Mouse (Mus musculus) embryonic facial prominence, embryonic 14.5 days (tissue): Measurements from ENCODE around the gene Spaca4. TPM values are rescaled to one million over a fixed set of nuclear protein-coding genes. Genes with fewer than 3 reads are reported as not detected.

Experiments
- ATAC-seq: fragments of 200-750 bp; cut with Nextera tagmentation; 2 replicates; pipeline ENCODE4 v1.8.0; 2017; ENCODE audit warnings: low read depth, moderate number of reproducible peaks, moderate TSS enrichment
- DNase-seq: peaks from one replicate; pipeline ENCODE4 v3.0.0-alpha.2; 2015; ENCODE audit warnings: low spot score
- H3K27ac ChIP-seq: fragments of 300-500 bp; sonication (generic); replicated peaks from 2 replicates; pipeline ENCODE4 v1.5.1; 2014; ENCODE audit warnings: low read depth, mild to moderate bottlenecking, low read length, moderate library complexity
- H3K27me3 ChIP-seq: fragments of 300-500 bp; sonication (generic); replicated peaks from 2 replicates; pipeline ENCODE4 v1.6.1; 2014; ENCODE audit warnings: low read length; ENCODE audit not compliant: control insufficient read depth, insufficient read depth
- H3K36me3 ChIP-seq: fragments of 300-500 bp; sonication (generic); 2 replicates; pipeline ENCODE4 v1.6.1; 2014; ENCODE audit warnings: low read length, mixed read lengths; ENCODE audit not compliant: control insufficient read depth, insufficient read depth
- H3K4me1 ChIP-seq: fragments of 300-500 bp; sonication (generic); 2 replicates; pipeline ENCODE4 v1.6.1; 2014; ENCODE audit warnings: antibody characterized with exemption, low read length; ENCODE audit not compliant: control insufficient read depth, insufficient read depth
- H3K4me2 ChIP-seq: fragments of 300-500 bp; sonication (generic); 2 replicates; pipeline ENCODE4 v1.6.1; 2014; ENCODE audit warnings: low read depth, mild to moderate bottlenecking, low read length, moderate library complexity, mixed read lengths
- H3K4me3 ChIP-seq: fragments of 300-500 bp; sonication (generic); 2 replicates; pipeline ENCODE4 v1.5.1; 2014; ENCODE audit warnings: low read depth, mild to moderate bottlenecking, low read length
- H3K9ac ChIP-seq: fragments of 300-500 bp; sonication (generic); 2 replicates; pipeline ENCODE4 v1.6.1; 2014; ENCODE audit warnings: low read depth, mild to moderate bottlenecking, low read length, moderate library complexity, mixed read lengths
- H3K9me3 ChIP-seq: fragments of 300-500 bp; sonication (generic); 2 replicates; pipeline ENCODE4 v1.6.1; 2016; ENCODE audit warnings: low read length; ENCODE audit not compliant: control insufficient read depth
- WGBS: fragments of 180-500 bp; shearing (Covaris S2); extraction: QIAGEN DNeasy Blood & Tissue Kit; methylation state at CpG from one replicate; pipeline ENCODE4 v1.1.7; 2014; 5-methylcytosine and 5-hydroxymethylcytosine counted together
- polyA plus RNA-seq: library from polyadenylated mRNA; unstranded; fragments of >200 nt; fragmentation: Nextera tagmentation; extraction: Ambion mirVana; gene quantifications from 2 replicates; pipeline ENCODE4 v1.2.1, GENCODE M21; 2014

Gene Spaca4
- polyA plus RNA-seq, 1 experiment from 2014 or later, result not detected

DNA sequence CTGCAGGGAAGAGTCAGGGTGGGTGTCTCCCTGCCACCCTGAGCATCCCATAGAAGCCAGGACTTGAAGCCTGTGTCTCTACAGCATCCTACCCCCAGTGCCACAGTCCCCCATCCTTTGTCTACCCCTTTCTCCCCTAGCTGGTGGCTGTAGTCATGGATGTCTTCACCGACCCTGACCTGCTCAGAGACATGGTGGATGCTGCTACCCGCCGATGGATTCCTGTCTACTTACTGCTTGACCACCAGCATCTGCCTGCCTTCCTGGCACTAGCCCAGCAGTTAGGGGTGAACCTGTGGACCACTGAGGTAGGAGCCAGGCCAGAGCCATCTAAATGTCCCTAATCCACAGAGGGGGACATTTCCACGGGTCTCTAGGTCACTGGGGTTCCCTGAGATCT, 2.3 kb downstream of the Spaca4 start:
- H3K4me1 ChIP-seq, result peaks cover 3% of the 10 kb centered on the region
- H3K9me3 ChIP-seq, result no peaks in the 10 kb centered on the region
- H3K27ac ChIP-seq, result no peak overlapping the region
- no peak overlapping the region for H3K9ac ChIP-seq
- 76% methylated on average over 4 of the region's 4 CpGs for WGBS
- H3K36me3 ChIP-seq, result peaks cover 79% of the 10 kb centered on the region
- ATAC-seq (no peak), DNase-seq (no peak)
- no peak overlapping the region for H3K4me2 ChIP-seq
- H3K27me3 ChIP-seq, result no peaks in the 10 kb centered on the region
- H3K4me3 ChIP-seq, result no peak overlapping the region

- peaks cover 3% of the 10 kb centered on the region for H3K4me1 ChIP-seq
- no peaks in the 10 kb centered on the region for H3K9me3 ChIP-seq
- H3K9ac ChIP-seq, result no peak overlapping the region
- no peaks in the 10 kb centered on the region for H3K27me3 ChIP-seq
- H3K4me3 ChIP-seq, result no peak overlapping the region
- ATAC-seq, result no peak
- no peak for DNase-seq
- H3K4me2 ChIP-seq, result no peak overlapping the region
- H3K27ac ChIP-seq, result no peak overlapping the region
- 87% methylated on average over 8 of the region's 13 CpGs for WGBS
- H3K36me3 ChIP-seq, result peaks cover 79% of the 10 kb centered on the region
These were observed 3.3 kb downstream of the Spaca4 start for GRCm38 (mm10) chr7:45722348-45722713.

DNA sequence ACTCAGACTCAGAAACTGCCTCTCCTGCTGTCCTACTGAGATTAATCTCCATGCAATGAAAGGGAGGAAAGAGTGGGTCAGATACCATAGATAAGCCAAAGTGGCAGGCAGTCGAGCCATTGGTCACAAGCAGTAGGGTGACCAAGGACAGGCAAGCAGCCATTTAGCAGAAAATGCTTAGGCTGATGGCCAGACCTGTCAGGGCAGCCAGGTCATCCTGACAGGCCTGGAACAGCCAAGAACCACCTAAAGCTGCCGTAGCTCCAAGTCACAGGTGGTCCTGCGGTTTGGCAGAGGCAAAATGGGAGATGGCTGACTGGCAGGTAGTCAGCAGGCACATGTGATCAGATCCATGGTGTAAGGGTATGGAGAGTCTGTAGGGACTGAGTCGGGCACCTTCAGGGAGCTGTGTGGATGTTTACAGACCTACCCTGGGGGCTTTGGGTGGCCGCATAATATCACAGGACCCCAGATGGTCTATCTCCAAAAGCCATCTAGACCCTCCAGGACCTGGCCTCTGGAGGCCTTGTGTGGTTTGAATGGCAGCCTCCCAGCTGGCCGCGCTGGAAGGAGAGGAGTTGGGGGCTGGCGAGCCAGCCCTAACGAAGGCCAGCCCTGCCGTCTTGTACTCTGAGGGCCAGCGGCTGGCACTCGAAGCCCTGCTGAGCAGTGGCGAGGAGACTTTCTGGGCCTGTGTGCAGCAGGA, 3.8 kb downstream of the Spaca4 start:
- ATAC-seq, result no peak
- Histone ChIP-seq H3K4me2 (no peak overlapping the region), H3K36me3 (peaks cover 76% of the 10 kb centered on the region), H3K9me3 (no peaks in the 10 kb centered on the region), H3K4me3 (no peak overlapping the region), H3K27ac (no peak overlapping the region), H3K4me1 (peaks cover 3% of the 10 kb centered on the region), H3K9ac (no peak overlapping the region), H3K27me3 (no peaks in the 10 kb centered on the region)
- DNase-seq, result no peak
- WGBS, result 56% methylated on average over 13 of the region's 13 CpGs

- Histone ChIP-seq H3K36me3 (peaks cover 70% of the 10 kb centered on the region), H3K4me3 (no peak overlapping the region), H3K4me1 (peaks cover 8% of the 10 kb centered on the region), H3K4me2 (no peak overlapping the region), H3K9ac (no peak overlapping the region), H3K27ac (no peak overlapping the region; the same call in 1 of the 2 replicates), H3K9me3 (no peaks in the 10 kb centered on the region), H3K27me3 (no peaks in the 10 kb centered on the region)
- WGBS, result 79% methylated on average over 7 of the region's 7 CpGs
- ATAC-seq (no peak), DNase-seq (no peak)
These were observed 4.4 kb downstream of the Spaca4 start for GRCm38 (mm10) chr7:45721234-45721571.

- Histone ChIP-seq H3K4me2 (peak within 1 kb of the TSS; percentile 77; the same call in 1 of the 2 replicates), H3K36me3 (peaks cover 64% of the 10 kb centered on the region), H3K4me3 (no peak within 1 kb of the TSS), H3K9ac (peak within 1 kb of the TSS; percentile 19; the same call in 1 of the 2 replicates), H3K9me3 (no peaks in the 10 kb centered on the region), H3K27ac (no peak within 1 kb of the TSS; the same call in 1 of the 2 replicates), H3K27me3 (no peaks in the 10 kb centered on the region), H3K4me1 (peaks cover 13% of the 10 kb centered on the region)
- WGBS, result 70% methylated on average over 11 of the region's 14 CpGs
- ATAC-seq (peak; percentile 32; the same call in 1 of the 2 replicates), DNase-seq (peak; percentile 51)
These were observed 5.0 kb downstream of the Spaca4 start, which contains the start of gene Fam83e for GRCm38 (mm10) chr7:45720413-45721233. Fam83e (plus strand) TSS chr7:45721212.

GRCm38 (mm10) chr7:45719738-45720412, 5.7 kb downstream of the Spaca4 start:
- Histone ChIP-seq H3K4me1 (peaks cover 17% of the 10 kb centered on the region), H3K4me2 (peak overlapping the region; percentile 77), H3K27ac (no peak overlapping the region), H3K27me3 (no peaks in the 10 kb centered on the region), H3K9me3 (no peaks in the 10 kb centered on the region), H3K4me3 (peak overlapping the region; percentile 79), H3K9ac (peak overlapping the region; percentile 99), H3K36me3 (peaks cover 56% of the 10 kb centered on the region)
- DNase-seq (no peak), ATAC-seq (no peak)
- 90% methylated on average over 15 of the region's 16 CpGs for WGBS

- H3K27me3 ChIP-seq, result no peaks in the 10 kb centered on the region
- DNase-seq, result no peak
- peak overlapping the region; percentile 79 for H3K4me3 ChIP-seq
- H3K9ac ChIP-seq, result peak overlapping the region; percentile 99
- no peak for ATAC-seq
- peaks cover 21% of the 10 kb centered on the region for H3K4me1 ChIP-seq
- 82% methylated on average over 9 of the region's 10 CpGs for WGBS
- peaks cover 50% of the 10 kb centered on the region for H3K36me3 ChIP-seq
- peak overlapping the region; percentile 77 for H3K4me2 ChIP-seq
- no peaks in the 10 kb centered on the region for H3K9me3 ChIP-seq
- no peak overlapping the region for H3K27ac ChIP-seq
These were observed 6.4 kb downstream of the Spaca4 start for GRCm38 (mm10) chr7:45719180-45719579.

GRCm38 (mm10) chr7:45718331-45718730, 7.3 kb downstream of the Spaca4 start:
- Histone ChIP-seq H3K27ac (peak overlapping the region; percentile 91), H3K9ac (peak overlapping the region; percentile 99), H3K9me3 (no peaks in the 10 kb centered on the region), H3K27me3 (no peaks in the 10 kb centered on the region), H3K4me1 (peaks cover 21% of the 10 kb centered on the region), H3K4me3 (peak overlapping the region; percentile 79), H3K4me2 (peak overlapping the region; percentile 77), H3K36me3 (peaks cover 46% of the 10 kb centered on the region)
- DNase-seq (no peak), ATAC-seq (no peak)
- WGBS, result 0% methylated on average over 20 of the region's 20 CpGs
